Mouse (Mus musculus): ENCODE data around the gene Gmnn.

The Gmnn gene

DNA sequence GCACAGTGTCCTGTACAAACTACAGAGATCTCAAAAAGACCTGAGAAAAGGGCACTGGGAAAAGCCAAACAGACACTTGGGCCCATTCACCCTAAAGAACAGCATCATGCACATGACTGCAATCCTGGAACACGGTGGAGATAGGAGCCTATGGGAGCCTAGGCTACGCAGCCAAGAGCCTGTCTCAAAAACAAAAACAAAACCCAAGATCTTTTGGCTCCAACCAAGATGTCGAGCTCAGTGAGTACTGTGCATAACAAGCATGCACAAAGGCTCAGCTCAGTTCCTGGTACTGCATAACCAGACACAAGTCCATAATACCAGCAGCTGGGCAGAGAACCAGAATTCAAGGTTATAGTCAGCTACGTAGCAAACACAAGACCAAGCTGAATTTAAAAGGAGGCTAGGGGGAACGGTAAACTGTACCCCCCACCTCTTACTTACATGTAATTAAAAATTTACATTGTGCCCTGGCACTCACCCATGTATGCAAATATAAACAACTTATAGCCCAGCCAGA, 1.3 kb downstream of the Gmnn start:
- WGBS, result 41% methylated on average over 5 of the region's 5 CpGs

DNA sequence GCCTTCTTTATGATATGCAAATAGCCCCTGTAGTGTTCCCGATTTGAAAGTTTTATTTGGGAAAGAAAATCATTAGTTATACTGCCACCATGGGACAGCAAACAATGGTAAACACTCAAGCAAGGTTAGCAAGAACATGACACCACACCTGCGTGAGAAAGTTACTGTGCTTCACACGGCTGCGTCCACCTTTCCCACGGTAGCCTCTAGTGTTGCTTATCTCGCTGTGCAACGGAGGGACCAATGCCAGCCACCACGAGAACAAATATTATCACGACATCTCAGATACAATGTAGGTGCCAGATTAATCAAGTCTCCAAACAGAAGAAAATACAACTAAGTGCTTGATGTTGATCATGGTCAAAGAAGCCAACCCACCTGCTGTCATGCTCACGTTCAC, 2.3 kb downstream of the Gmnn start:
- 93% methylated on average over 10 of the region's 10 CpGs for WGBS

DNA sequence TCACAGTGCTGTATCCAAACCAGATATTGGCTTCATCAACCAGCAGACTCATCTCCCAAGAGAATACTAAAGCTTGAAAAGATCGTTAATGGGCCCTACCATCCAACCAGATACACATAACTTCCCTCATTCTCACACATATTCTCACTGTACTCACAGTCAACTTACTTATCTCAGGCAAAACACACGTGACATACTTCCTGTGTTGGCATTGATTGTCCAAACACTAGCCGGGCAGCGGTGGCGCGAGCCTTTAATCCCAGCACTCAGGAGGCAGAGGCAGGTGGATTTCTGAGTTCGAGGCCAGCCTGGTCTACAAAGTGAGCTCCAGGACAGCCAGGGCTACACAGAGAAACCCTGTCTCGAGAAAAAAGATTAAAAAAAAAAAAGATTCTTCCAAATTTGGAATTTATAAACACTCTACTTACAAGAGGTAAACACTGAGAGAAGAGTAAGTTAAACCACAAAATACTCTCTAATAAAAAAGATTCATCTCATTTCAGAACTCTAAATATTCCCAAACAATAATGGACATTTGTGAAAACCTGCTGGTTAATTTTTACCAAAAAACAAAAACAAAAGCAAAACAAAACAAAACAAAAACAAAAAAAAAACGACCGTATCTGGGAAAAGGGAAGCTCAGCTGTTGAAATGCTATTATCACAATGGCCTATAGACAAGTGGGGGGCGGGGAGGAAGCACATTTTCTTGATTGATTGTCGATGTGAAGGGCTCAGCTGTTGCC, 3.7 kb downstream of the Gmnn start:
- 90% methylated on average over 12 of the region's 12 CpGs for WGBS

DNA sequence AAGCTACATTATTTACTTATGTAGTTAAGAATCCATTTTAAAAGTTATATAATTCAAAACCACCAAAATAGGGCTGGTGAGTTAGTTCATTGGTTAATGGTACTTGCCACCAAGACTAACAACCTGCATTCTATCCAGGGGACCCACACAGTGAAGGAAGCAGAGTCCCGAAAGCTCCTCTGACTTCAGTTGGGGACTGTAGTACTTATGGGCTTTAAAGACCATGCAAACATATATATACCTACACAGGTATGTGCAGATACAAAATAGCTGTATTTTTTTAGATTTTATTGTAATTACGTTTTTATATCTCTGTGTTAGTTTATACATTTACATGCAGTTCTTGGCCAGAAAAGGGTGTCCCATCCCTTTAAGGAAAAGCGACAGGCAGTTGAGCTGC, 5.0 kb downstream of the Gmnn start:
- WGBS, result 97% methylated on average over 3 of the region's 3 CpGs

DNA sequence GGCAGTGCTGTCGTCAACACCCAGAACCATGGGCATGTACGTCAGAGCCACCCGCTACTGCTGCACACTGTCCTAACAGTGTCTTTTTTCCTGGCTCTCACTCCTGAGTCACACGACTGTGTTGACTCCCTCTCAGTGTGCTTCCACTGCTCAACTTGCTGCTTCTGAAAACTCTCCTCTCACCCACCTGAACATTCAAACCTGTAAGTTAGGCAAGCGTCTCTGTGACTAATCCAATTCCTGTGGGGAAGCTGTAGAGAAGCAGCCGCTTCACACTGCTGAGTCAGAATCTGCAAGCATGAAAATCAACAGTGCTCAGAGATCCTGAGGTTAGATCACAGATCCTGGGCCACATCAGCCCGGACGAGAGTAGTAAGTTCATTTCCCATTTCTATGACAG, 10.3 kb downstream of the Gmnn start:
- WGBS, result 57% methylated on average over 8 of the region's 8 CpGs

DNA sequence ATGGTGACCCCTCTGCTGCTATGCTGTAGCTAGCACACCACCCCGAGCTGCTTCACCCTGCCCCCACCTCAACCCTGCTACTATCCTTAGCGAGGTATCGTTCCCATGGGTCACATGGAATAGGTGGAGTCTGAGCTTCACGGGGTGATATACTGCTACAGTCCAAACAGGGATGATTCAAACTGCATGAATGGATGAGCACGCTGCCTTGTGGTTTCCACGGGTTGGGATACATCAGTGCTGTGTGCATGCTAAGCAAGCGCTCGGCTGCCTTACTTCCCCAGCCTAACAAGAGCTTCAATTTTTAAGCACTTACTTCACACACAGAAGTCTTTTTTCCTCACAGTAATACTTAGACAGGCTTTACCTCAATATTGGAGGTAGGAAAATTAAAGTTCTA, 10.9 kb downstream of the Gmnn start:
- 86% methylated on average over 8 of the region's 8 CpGs for WGBS

DNA sequence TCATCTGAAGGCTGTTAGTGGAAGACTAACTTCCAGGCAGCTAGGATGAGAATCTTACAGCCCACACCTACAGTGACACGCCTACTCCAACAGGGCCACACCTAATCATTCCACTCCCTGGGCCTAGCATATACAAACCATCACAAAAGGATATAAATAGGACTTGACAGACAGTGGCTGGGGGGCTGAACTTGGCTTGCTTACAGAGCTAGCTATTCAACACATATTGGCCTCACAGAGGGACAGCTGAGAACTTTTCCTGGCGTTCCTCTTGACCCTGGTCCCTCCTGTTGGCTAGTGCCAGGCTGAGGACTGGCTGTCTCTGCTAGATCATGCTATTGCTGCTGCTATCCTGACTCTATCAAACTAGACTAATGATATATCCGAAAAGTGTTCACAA, 13.9 kb downstream of the Gmnn start:
- 82% methylated on average over 3 of the region's 3 CpGs for WGBS

DNA sequence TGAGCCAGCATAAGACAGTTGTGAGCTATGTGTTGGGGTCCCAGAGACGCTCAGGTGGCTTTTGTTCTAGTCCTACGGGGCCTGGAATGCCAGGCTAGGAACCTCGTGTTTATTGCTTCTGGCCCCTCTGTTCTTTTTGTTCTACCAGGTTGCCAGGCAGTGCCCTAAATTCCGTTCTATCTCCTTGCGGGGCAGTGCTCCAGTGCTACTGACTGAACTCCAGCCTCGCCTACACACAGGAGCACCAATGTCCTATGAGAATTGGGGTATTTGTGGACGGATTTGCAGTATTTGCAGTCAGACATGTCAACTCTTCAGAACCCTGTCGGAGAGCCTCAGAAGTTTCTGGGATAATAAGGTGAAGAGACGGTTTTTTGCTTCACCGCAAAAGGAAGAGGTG, 20.7 kb downstream of the Gmnn start, which contains the start of gene Armh2:
Gene Armh2 (plus strand): TSS at position 205 of the 400 bp plus-strand sequence.
- WGBS, result 88% methylated on average over 10 of the region's 10 CpGs

DNA sequence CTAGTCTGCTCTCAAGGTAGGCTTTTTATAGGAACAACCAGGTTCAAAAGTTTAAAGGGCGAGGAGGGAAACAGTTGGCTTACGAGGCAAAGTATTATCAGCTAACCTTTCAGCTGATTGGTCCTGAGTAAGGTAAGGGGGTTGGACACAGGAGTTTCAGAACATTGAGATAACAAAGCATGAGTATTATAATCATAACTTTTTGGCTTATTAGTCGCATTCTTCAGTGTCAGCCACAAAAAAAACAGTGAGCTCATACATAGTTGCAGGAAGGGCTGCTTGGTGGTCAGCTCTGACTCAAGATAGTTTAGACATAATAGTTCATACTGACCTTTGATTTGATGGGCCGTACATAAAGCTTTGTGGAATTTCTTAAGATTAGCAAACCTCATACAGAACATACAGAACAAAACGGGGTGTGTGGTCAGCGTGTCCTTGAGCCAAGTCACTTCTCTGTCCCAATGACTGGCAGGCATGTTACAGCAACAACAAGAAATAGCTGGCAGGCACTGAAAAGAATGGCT, 26.1 kb downstream of the Gmnn start:
- WGBS, result 81% methylated on average over 6 of the region's 6 CpGs

DNA sequence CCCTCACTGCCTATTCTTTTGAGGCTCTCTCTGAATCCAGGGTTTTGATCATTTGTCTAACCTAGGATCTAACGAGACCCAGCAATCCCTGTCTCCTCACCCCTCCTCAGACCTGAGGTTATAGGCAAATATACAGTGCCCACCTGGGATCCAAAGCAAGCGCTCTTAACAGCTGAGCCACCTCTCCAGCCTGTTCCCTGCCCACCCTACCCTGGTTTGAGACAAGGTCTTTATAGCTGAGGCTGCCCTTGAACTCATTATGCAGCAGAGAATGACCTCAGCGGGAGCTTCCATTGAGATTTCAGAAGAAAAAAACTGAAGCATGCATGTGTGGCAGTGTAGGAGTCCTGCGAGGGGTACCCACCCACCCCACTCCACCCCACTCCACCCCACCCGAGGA, 27.2 kb downstream of the Gmnn start:
- WGBS, result 83% methylated on average over 5 of the region's 5 CpGs

DNA sequence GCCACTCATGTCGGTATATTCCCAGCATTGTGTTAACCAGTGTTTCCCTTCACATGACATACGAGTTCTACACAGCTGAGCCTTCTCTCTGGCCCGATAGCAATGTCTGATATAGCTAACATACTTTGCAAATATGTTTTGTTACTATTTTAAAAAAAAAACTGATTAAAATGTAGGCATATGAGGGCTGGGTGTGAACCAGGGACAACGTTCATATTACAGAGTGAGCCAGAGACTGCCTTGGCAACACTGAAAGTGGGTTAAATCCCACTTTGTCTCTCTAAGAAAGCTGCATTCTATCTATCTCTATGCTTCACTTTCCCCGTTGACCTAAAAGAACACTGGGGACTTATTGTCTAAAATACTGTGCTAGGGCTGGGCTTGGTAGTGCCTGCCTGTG, 32.6 kb downstream of the Gmnn start:
- WGBS, result 49% methylated on average over 5 of the region's 5 CpGs

DNA sequence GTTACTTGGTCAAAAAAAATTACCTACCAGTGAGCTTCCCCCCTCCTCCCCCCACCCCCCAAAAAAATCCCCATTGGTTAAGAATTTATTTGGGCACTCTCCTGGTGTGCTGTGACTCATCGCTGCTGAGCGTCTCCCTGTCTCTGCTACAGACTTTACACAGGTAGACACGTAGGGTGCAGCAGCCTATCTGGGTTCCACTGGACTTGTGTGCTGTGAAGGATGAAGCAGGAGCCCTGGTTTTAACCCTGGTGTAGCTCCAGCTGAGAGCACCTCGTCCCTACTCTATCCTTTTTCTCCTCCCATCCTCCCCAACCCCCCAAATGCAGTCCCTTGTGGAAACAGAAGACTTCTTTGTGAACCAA, 37.3 kb downstream of the Gmnn start:
- 39% methylated on average over 4 of the region's 4 CpGs for WGBS

DNA sequence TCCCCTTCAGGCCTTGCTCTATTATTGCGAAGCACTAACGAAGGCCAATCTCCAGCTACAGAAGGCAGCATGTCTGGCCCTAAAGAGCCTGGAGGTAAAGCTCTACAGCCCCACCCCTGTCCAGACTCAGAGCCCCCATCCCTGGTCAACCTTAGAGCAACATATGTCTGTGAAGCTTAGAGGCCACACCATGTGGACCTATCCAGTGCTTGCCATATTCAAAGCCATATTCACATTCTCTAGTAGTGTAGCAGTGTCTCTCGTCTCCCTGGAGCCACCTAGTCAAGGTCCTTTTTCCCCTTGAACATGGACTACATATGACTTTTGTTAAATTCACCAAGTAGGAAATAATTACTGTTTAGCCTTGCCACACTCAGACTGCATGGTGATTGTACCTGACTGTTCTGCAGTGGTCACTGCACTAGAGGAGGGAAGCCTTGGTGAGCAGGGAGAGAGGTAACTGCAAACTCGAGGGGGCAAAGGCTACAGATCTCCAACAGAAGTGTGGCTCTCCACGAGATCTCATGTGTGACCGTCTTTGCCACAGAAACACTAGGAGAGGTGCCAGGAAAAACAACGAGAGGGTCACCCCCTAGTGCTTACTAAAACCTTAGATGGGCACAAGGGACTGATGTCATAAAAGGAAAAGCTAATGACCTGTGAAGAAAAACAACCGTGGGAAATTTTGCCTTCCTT, 37.9 kb downstream of the Gmnn start:
- 54% methylated on average over 8 of the region's 8 CpGs for WGBS

DNA sequence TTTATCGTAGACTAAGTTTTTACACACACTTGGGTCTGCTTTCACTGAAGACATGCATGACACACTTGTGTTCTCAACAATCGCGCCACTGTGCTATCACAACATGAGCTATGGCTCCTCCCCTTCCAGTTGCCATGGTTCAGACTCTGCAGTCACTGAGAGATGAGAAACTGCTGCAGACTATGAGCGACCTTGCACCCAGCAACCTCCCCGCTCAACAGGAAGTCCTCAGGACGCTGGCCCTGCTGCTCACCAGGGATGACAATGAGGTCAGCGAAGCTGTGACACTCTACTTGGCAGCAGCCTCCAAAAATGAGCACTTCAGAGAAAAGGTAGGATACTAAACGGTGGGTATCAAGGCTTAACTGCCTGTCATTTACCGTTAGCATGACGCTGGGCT, 40.2 kb downstream of the Gmnn start:
- 73% methylated on average over 10 of the region's 10 CpGs for WGBS

DNA sequence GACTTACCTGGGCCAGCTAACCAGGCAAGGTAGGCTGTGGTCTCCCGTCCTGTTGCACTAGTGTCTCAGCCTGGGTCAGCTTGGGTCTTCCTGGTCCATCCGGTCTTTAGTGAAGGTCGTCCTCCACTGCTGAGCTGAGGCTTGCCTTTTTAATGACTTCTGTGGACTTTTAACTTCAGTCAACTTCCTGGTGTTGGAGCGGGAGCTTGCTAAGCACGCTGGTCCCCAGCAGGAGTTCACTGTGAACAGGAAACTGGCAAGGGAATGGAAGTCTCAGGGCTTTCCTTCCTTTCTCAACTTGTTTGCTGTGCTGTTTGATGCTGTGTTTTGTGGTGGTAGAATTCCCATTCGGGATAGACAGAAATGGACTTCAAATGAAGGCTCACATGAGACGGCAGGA, 44.0 kb downstream of the Gmnn start:
- WGBS, result 74% methylated on average over 7 of the region's 7 CpGs

DNA sequence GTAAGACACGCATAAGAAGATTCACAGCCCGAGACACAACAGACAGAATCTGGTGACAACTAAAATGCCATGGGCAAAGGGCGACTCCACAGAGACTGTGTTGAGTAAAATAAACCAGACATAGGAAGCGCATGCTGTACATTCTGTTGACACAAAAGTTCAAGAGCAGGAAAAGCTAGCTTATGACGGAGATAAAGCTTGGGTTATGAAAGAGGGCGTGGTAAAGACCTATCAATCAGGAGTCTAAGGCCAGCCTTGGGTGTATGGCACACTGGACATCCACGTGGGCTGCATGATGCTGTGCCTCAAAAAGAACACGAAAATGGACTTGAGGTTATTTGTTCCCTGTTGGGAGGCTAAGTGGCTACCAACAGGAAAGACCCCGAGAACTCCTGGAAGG, 45.3 kb downstream of the Gmnn start:
- 86% methylated on average over 9 of the region's 9 CpGs for WGBS

DNA sequence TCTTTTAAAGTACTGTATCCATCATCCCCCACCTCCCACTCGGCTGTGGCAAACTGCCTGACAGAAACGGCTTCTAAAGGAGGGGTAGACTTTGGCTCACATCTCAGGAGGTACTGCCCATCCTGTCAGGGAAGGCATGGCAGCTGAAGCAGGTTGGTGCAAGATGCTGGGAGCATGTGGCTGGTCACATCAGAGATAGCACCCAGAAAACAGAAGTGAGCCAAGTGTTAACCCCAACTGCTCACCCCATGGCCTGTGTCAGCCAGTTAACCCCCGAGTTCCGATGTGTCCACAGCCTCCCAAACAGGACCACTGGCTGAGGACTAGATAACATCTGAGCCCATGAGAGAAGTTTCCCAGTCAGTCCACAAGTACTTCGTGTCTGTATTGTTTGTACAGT, 46.1 kb downstream of the Gmnn start:
- WGBS, result 58% methylated on average over 5 of the region's 5 CpGs

DNA sequence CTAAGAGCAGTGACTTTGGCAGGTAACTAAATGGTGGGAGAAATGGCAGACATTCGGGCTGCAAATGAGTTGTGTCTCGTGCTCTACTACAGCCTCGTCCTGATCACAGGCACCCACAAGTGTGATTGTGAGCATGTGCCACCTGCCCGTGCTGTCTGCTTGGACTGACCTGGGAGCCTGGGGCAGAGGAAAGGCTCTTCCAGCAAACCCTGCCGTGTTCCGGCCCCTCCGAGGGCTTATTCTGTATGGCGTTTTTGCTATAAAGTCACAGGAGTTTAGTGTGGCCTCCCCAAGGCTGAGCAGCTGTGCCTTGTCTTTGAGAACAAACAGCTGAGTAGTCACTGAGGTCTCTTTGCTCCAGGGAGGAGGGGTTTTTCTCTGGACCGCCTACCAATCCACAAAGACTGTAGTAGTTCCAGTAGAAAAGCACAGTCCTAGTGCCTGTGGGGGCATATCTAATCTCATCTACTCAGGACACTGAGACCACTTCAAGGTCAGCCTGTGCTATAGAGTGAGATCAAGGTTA, 47.3 kb downstream of the Gmnn start:
- WGBS, result 77% methylated on average over 9 of the region's 9 CpGs

DNA sequence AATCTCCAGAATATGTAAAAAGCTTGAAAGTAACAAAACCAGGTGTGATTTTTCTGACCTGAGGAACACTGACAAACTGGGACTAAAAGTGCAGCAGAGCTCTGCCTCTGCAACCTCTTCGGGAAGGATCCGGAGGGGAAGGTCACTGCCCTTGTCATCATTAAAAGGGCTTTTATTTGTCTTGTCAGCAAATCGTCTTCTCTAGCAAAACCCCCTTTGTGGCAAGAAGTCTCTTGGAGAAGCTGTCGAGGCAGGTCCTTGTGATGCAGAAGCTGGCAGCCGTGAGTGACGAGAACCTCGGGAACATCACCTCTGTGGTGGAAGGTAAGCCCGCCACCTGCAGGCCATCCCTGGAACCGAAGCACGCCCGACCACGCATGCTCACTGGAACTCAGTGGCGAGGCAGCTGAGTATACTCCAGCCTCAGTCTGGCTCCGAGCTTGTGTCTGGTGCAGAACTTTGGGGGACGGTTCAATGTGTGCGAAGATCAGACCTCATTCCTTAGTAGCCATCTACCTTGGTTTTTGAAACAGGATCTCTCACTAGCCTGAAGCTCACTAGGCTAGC, 48.2 kb downstream of the Gmnn start:
- WGBS, result 11% methylated on average over 16 of the region's 16 CpGs

DNA sequence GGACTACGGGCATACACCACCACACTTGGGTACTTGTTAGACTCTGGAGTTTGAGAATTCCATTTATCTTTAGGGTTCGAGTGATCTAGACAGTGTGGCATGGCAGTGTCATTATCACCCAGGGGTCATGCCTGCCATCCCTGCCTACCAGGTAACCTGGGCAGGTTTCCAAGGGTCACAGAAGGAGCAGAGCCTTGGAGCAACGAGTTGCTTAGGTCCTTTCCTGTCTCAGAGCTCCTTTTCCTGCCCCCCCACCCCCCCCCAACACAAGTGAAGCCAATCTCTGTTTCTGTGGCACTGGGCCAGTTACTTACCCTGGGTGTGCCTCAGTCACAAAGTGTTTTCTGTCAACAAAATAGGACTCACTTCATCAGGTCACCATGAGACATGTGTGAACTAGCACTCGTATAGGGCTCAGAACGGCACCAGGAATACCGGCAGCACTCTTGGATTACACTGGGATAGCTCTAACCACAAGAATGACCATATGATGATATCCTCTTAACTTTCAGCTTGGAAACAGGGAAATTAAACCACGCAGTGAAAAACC, 49.1 kb downstream of the Gmnn start:
- 71% methylated on average over 7 of the region's 7 CpGs for WGBS

DNA sequence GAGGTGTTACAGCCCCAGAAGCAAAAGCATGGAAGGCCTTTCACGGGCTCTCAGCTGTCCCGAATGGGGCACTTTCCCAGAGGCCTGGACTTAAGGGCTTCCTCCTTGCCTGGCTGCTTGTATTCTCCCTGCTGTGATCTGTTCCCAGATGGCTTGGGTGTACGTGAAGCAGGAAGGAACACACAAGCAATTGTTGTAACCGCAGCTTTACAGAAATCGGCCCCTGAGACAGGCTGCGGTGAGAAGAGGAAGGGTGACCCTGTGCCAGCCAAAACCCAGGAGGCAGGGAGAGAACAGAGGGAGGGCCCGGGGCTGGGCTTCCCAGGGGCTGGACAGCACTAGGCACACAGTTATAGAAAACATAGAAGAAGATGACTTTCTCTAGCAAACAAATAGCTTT, 50.8 kb downstream of the Gmnn start:
- WGBS, result 51% methylated on average over 7 of the region's 7 CpGs
